Mouse (Mus musculus) left cerebral cortex, adult 18-20 months (tissue): ENCODE results near the gene Lmnb2. TPM values are rescaled to one million over a fixed set of nuclear protein-coding genes. Genes with fewer than 3 reads are reported as not detected.
A peak's percentile ranks its signal among the peaks of the same experiment; 100 is the strongest.

ENCODE experiments used
- DNase-seq, 2 experiments: peaks; one replicate each; pipeline ENCODE4 v3.0.0; 2021 to 2022; ENCODE audit warnings: low spot score in 2 of 2, mixed read lengths in 1 of 2
- total RNA-seq, 2 experiments: library from RNA; stranded (reverse); gene quantifications; 2 replicates each; pipeline ENCODE4 v1.2.3; 2021

The Lmnb2 gene
- total RNA-seq, 2 experiments from 2014 or later = 20.0 to 20.1 TPM

DNA sequence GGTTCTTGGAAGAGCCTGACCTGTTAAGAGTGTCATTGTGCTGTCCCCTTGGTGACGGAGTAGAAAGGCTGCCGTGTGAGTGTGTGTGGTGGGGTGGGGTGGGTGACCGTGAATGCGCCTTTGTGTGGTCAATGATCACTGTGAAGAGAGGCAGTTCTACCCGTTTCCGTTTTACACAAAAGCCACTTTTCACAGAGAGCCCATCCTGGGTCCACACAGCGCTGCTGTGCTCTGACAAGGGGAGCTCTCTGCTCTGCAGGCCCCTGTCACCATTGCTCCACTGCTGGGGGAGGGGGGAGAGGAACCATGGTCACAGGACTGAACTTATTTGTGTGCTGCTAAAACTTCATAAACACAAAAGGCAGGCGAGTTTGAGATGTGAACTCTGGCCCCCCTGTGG lies 60.7 kb downstream of the Lmnb2 start:
- no peak for DNase-seq

- no peak for DNase-seq
Observed at GRCm38 (mm10) chr10:80856908-80857307, 61.1 kb downstream of the Lmnb2 start.

DNA sequence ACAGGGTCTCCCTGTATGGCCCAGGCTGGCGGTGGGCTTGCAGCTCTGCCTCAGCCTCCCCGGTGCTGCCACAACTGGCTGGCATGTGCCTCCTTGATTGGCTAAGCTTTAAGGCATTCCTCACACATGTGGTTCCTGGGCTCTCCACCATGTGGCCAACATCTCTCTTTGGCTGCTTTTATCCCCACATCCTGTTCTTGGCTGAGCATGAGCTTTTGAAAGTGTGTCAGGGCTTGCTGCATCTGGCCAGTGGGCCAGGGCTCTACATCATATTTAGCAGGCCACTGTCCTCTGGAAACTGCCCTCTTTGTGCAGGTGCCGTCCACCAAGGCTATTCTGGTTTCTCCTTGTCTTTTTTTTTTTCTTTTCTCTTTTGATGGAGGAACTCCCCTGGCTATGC lies 61.8 kb downstream of the Lmnb2 start:
- DNase-seq = no peak

DNA sequence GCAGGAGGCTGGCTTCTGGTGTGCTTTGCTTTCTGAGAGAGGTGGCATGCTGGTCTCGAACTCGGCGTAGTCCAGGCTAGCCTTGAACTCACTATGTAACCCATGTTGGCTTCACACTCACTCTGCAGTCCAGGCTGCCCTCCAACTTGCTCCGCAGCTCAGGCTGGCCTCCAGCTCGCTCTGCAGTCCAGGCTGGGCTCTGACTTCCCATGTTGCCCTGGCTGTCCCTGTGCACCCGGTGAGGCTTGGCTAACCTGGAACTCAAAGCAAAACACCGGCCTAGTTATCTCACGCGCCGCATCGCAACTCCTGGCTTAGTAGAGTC lies 62.3 kb downstream of the Lmnb2 start:
- DNase-seq = no peak

- peak; percentile 96 to 97 for DNase-seq
Observed at GRCm38 (mm10) chr10:80854913-80855748, 62.9 kb downstream of the Lmnb2 start, which contains the start of the genes Lsm7 and Sppl2b. Lsm7 (minus strand) TSS chr10:80855209. Sppl2b (plus strand) TSS chr10:80855275.

Other genes starting within 250 kb of the Lmnb2 start
- gene Mknk2, start 240.1 kb downstream of the Lmnb2 start, total RNA-seq = 10 to 100 TPM; 43.3 to 47.7 TPM
- gene Mob3a, start 216.3 kb downstream of the Lmnb2 start, total RNA-seq = 10 to 100 TPM; 17.1 to 17.2 TPM
- gene Izumo4, start 216.1 kb downstream of the Lmnb2 start, total RNA-seq = 10 to 100 TPM; 42.6 to 45.2 TPM
- 100 to 1,000 TPM; 140 to 153 TPM for gene Ap3d1, start 176.0 kb downstream of the Lmnb2 start, total RNA-seq
- gene Dot1l, start 163.0 kb downstream of the Lmnb2 start, total RNA-seq = 10 to 100 TPM; 43.0 to 44.4 TPM
- gene Sf3a2, start 120.0 kb downstream of the Lmnb2 start, total RNA-seq = 10 to 100 TPM; 46.8 to 53.3 TPM
- 10 to 100 TPM; 66.1 to 77.7 TPM for gene Plekhj1, start 119.6 kb downstream of the Lmnb2 start, total RNA-seq
- 1 to 10 TPM; 2.4 to 2.9 TPM for gene Amh, start 113.0 kb downstream of the Lmnb2 start, total RNA-seq
- gene Jsrp1, start 104.7 kb downstream of the Lmnb2 start, total RNA-seq = 1 to 10 TPM; 6.6 to 8.0 TPM
- gene Oaz1, start 91.6 kb downstream of the Lmnb2 start, total RNA-seq = 100 to 1,000 TPM; 517 to 561 TPM
- 10 to 100 TPM; 35.4 to 45.0 TPM for gene Lingo3, start 74.2 kb downstream of the Lmnb2 start, total RNA-seq
- 10 to 100 TPM; 34.8 to 48.8 TPM for gene Lsm7, start 63.0 kb downstream of the Lmnb2 start, total RNA-seq
- gene Sppl2b, start 63.0 kb downstream of the Lmnb2 start, total RNA-seq = 10 to 100 TPM; 45.6 to 53.7 TPM
- under 1 TPM; 0.12 to 0.26 TPM for gene Tmprss9, start 46.4 kb downstream of the Lmnb2 start, total RNA-seq
- gene Timm13, start 17.3 kb downstream of the Lmnb2 start, total RNA-seq = 100 to 1,000 TPM; 131 to 136 TPM
- 10 to 100 TPM; 25.1 to 38.3 TPM for gene Gadd45b, start 11.8 kb upstream of the Lmnb2 start, total RNA-seq
- gene Gng7, start 96.7 kb upstream of the Lmnb2 start, total RNA-seq = 100 to 1,000 TPM; 107 to 137 TPM
- gene Diras1, start 107.4 kb upstream of the Lmnb2 start, total RNA-seq = 100 to 1,000 TPM; 104 to 113 TPM
- 10 to 100 TPM; 56.9 to 60.1 TPM for gene Slc39a3, start 119.2 kb upstream of the Lmnb2 start, total RNA-seq
- 100 to 1,000 TPM; 178 to 182 TPM for gene Sgta, start 141.9 kb upstream of the Lmnb2 start, total RNA-seq
- 10 to 100 TPM; 43.9 to 49.4 TPM for gene Thop1, start 151.8 kb upstream of the Lmnb2 start, total RNA-seq
- under 1 TPM; 0.35 to 0.67 TPM for gene Creb3l3, start 180.6 kb upstream of the Lmnb2 start, total RNA-seq
- 100 to 1,000 TPM; 133 to 137 TPM for gene Map2k2, start 187.7 kb upstream of the Lmnb2 start, total RNA-seq
- 100 to 1,000 TPM; 135 to 137 TPM for gene Zbtb7a, start 217.0 kb upstream of the Lmnb2 start, total RNA-seq
- gene Pias4, start 249.7 kb upstream of the Lmnb2 start, total RNA-seq = 10 to 100 TPM; 27.8 to 28.8 TPM